Mouse (Mus musculus): ENCODE measurements at regions not wholly inside any gene's neighbourhood (a gene's known extent, or its start where the extent isn't known, plus 50 kb on each side); places are given as distances from the start of the nearest gene placed in this dataset.

GRCm38 (mm10) chr2:17887699-17888098 lies 109.1 kb downstream of the H2al2a start:
- Histone ChIP-seq H3K27me3 (ENCODE audit: control insufficient read depth, insufficient read depth, low read length) (no peaks in the 10 kb centered on the region), H3K4me3 (ENCODE audit: control insufficient read depth in 1 of 2, insufficient read depth in 1 of 2, low read depth in 1 of 2, low read length in 2 of 2) (no peak overlapping the region), H3K4me1 (ENCODE audit: control insufficient read depth in 2 of 2, insufficient read depth in 2 of 2, low read length in 2 of 2) (no peaks in the 10 kb centered on the region), H3K9ac (ENCODE audit: low read length) (no peak overlapping the region), H3K9me3 (ENCODE audit: control insufficient read depth, low read length) (no peaks in the 10 kb centered on the region), H3K27ac (replicated peaks in 1 of 2; ENCODE audit: control insufficient read depth in 1 of 2, insufficient read depth in 1 of 2, low read depth in 2 of 2, low read length in 2 of 2) (no peak overlapping the region), H3K4me2 (ENCODE audit: low read length) (no peak overlapping the region), H3K36me3 (ENCODE audit: control insufficient read depth, insufficient read depth, low read length) (no peaks in the 10 kb centered on the region)
- WGBS: 66% methylated on average over 3 of the region's 3 CpGs
- no peak for ATAC-seq (ENCODE audit: insufficient number of reproducible peaks, insufficient read depth, low FRiP score, low read depth)

- 73% methylated on average over 12 of the region's 12 CpGs for WGBS
- no peak overlapping the region for H3K4me3 ChIP-seq (ENCODE audit: control insufficient read depth in 1 of 2, insufficient read depth in 1 of 2, low read depth in 1 of 2, low read length in 2 of 2)
- H3K36me3 ChIP-seq (ENCODE audit: control insufficient read depth, insufficient read depth, low read length): no peaks in the 10 kb centered on the region
- H3K4me2 ChIP-seq (ENCODE audit: low read length): no peak overlapping the region
- H3K4me1 ChIP-seq (ENCODE audit: control insufficient read depth in 2 of 2, insufficient read depth in 2 of 2, low read length in 2 of 2): peaks cover 5 to 10% of the 10 kb centered on the region in 2 experiments; a peak in 3 of 4 replicates
- ATAC-seq (ENCODE audit: insufficient number of reproducible peaks, insufficient read depth, low FRiP score, low read depth): no peak
- no peaks in the 10 kb centered on the region for H3K27me3 ChIP-seq (ENCODE audit: control insufficient read depth, insufficient read depth, low read length)
- no peak overlapping the region for H3K9ac ChIP-seq (ENCODE audit: low read length)
- H3K9me3 ChIP-seq (ENCODE audit: control insufficient read depth, low read length): no peaks in the 10 kb centered on the region
- no peak overlapping the region for H3K27ac ChIP-seq (replicated peaks in 1 of 2; ENCODE audit: control insufficient read depth in 1 of 2, insufficient read depth in 1 of 2, low read depth in 2 of 2, low read length in 2 of 2)
Measured at GRCm38 (mm10) chr2:17882389-17882788, 114.4 kb downstream of the H2al2a start.

GRCm38 (mm10) chr2:17880800-17881717 lies 115.7 kb downstream of the H2al2a start:
- peaks cover 8 to 10% of the 10 kb centered on the region in 2 experiments; a peak in 3 of 4 replicates for H3K4me1 ChIP-seq (ENCODE audit: control insufficient read depth in 2 of 2, insufficient read depth in 2 of 2, low read length in 2 of 2)
- no peak overlapping the region for H3K4me3 ChIP-seq (ENCODE audit: control insufficient read depth in 1 of 2, insufficient read depth in 1 of 2, low read depth in 1 of 2, low read length in 2 of 2)
- WGBS: 40% methylated on average over 11 of the region's 11 CpGs
- H3K27ac ChIP-seq (replicated peaks in 1 of 2; ENCODE audit: control insufficient read depth in 1 of 2, insufficient read depth in 1 of 2, low read depth in 2 of 2, low read length in 2 of 2): peak overlapping the region; percentile 30 to 56
- ATAC-seq (ENCODE audit: insufficient number of reproducible peaks, insufficient read depth, low FRiP score, low read depth): no peak
- H3K36me3 ChIP-seq (ENCODE audit: control insufficient read depth, insufficient read depth, low read length): no peaks in the 10 kb centered on the region
- H3K27me3 ChIP-seq (ENCODE audit: control insufficient read depth, insufficient read depth, low read length): no peaks in the 10 kb centered on the region
- H3K4me2 ChIP-seq (ENCODE audit: low read length): no peak overlapping the region
- H3K9me3 ChIP-seq (ENCODE audit: control insufficient read depth, low read length): no peaks in the 10 kb centered on the region
- no peak overlapping the region for H3K9ac ChIP-seq (ENCODE audit: low read length)

- H3K27me3 ChIP-seq (ENCODE audit: control insufficient read depth, insufficient read depth, low read length): no peaks in the 10 kb centered on the region
- no peak overlapping the region for H3K27ac ChIP-seq (replicated peaks in 1 of 2; ENCODE audit: control insufficient read depth in 1 of 2, insufficient read depth in 1 of 2, low read depth in 2 of 2, low read length in 2 of 2)
- 93% methylated on average over 1 of the region's 1 CpGs for WGBS
- no peaks in the 10 kb centered on the region for H3K9me3 ChIP-seq (ENCODE audit: control insufficient read depth, low read length)
- no peak overlapping the region for H3K4me3 ChIP-seq (ENCODE audit: control insufficient read depth in 1 of 2, insufficient read depth in 1 of 2, low read depth in 1 of 2, low read length in 2 of 2)
- H3K4me2 ChIP-seq (ENCODE audit: low read length): no peak overlapping the region
- H3K36me3 ChIP-seq (ENCODE audit: control insufficient read depth, insufficient read depth, low read length): no peaks in the 10 kb centered on the region
- peaks cover 8 to 10% of the 10 kb centered on the region in 2 experiments; a peak in 3 of 4 replicates for H3K4me1 ChIP-seq (ENCODE audit: control insufficient read depth in 2 of 2, insufficient read depth in 2 of 2, low read length in 2 of 2)
- H3K9ac ChIP-seq (ENCODE audit: low read length): no peak overlapping the region
- ATAC-seq (ENCODE audit: insufficient number of reproducible peaks, insufficient read depth, low FRiP score, low read depth): no peak
Measured at GRCm38 (mm10) chr2:17877901-17878300, 118.9 kb downstream of the H2al2a start.

- no peak overlapping the region for H3K9ac ChIP-seq (ENCODE audit: low read length)
- H3K36me3 ChIP-seq (ENCODE audit: control insufficient read depth, insufficient read depth, low read length): no peaks in the 10 kb centered on the region
- no peaks in the 10 kb centered on the region for H3K9me3 ChIP-seq (ENCODE audit: control insufficient read depth, low read length)
- H3K27ac ChIP-seq (replicated peaks in 1 of 2; ENCODE audit: control insufficient read depth in 1 of 2, insufficient read depth in 1 of 2, low read depth in 2 of 2, low read length in 2 of 2): no peak overlapping the region
- peaks cover 8 to 10% of the 10 kb centered on the region in 2 experiments; a peak in 3 of 4 replicates for H3K4me1 ChIP-seq (ENCODE audit: control insufficient read depth in 2 of 2, insufficient read depth in 2 of 2, low read length in 2 of 2)
- no peak for ATAC-seq (ENCODE audit: insufficient number of reproducible peaks, insufficient read depth, low FRiP score, low read depth)
- H3K4me2 ChIP-seq (ENCODE audit: low read length): no peak overlapping the region
- no peak overlapping the region for H3K4me3 ChIP-seq (ENCODE audit: control insufficient read depth in 1 of 2, insufficient read depth in 1 of 2, low read depth in 1 of 2, low read length in 2 of 2)
- 88% methylated on average over 3 of the region's 3 CpGs for WGBS
- H3K27me3 ChIP-seq (ENCODE audit: control insufficient read depth, insufficient read depth, low read length): no peaks in the 10 kb centered on the region
Measured at GRCm38 (mm10) chr2:17876942-17877341, 119.8 kb downstream of the H2al2a start.

- H3K4me2 ChIP-seq (ENCODE audit: low read length): no peak overlapping the region
- no peak overlapping the region for H3K27ac ChIP-seq (replicated peaks in 1 of 2; ENCODE audit: control insufficient read depth in 1 of 2, insufficient read depth in 1 of 2, low read depth in 2 of 2, low read length in 2 of 2)
- ATAC-seq (ENCODE audit: insufficient number of reproducible peaks, insufficient read depth, low FRiP score, low read depth): no peak
- H3K27me3 ChIP-seq (ENCODE audit: control insufficient read depth, insufficient read depth, low read length): no peaks in the 10 kb centered on the region
- no peak overlapping the region for H3K9ac ChIP-seq (ENCODE audit: low read length)
- H3K9me3 ChIP-seq (ENCODE audit: control insufficient read depth, low read length): no peaks in the 10 kb centered on the region
- peaks cover 5 to 8% of the 10 kb centered on the region in 2 experiments; a peak in 3 of 4 replicates for H3K4me1 ChIP-seq (ENCODE audit: control insufficient read depth in 2 of 2, insufficient read depth in 2 of 2, low read length in 2 of 2)
- no peaks in the 10 kb centered on the region for H3K36me3 ChIP-seq (ENCODE audit: control insufficient read depth, insufficient read depth, low read length)
- WGBS: 61% methylated on average over 9 of the region's 9 CpGs
- H3K4me3 ChIP-seq (ENCODE audit: control insufficient read depth in 1 of 2, insufficient read depth in 1 of 2, low read depth in 1 of 2, low read length in 2 of 2): no peak overlapping the region
Measured at GRCm38 (mm10) chr2:17876155-17876554, 120.6 kb downstream of the H2al2a start.

GRCm38 (mm10) chr2:17870562-17870961 lies 126.2 kb downstream of the H2al2a start:
- no peaks in the 10 kb centered on the region for H3K9me3 ChIP-seq (ENCODE audit: control insufficient read depth, low read length)
- H3K27ac ChIP-seq (replicated peaks in 1 of 2; ENCODE audit: control insufficient read depth in 1 of 2, insufficient read depth in 1 of 2, low read depth in 2 of 2, low read length in 2 of 2): no peak overlapping the region
- no peak overlapping the region for H3K4me2 ChIP-seq (ENCODE audit: low read length)
- H3K36me3 ChIP-seq (ENCODE audit: control insufficient read depth, insufficient read depth, low read length): no peaks in the 10 kb centered on the region
- H3K9ac ChIP-seq (ENCODE audit: low read length): no peak overlapping the region
- no peak for ATAC-seq (ENCODE audit: insufficient number of reproducible peaks, insufficient read depth, low FRiP score, low read depth)
- peaks cover 0 to 5% of the 10 kb centered on the region in 2 experiments; a peak in 2 of 4 replicates for H3K4me1 ChIP-seq (ENCODE audit: control insufficient read depth in 2 of 2, insufficient read depth in 2 of 2, low read length in 2 of 2)
- H3K27me3 ChIP-seq (ENCODE audit: control insufficient read depth, insufficient read depth, low read length): no peaks in the 10 kb centered on the region
- 53% methylated on average over 2 of the region's 2 CpGs for WGBS
- no peak overlapping the region for H3K4me3 ChIP-seq (ENCODE audit: control insufficient read depth in 1 of 2, insufficient read depth in 1 of 2, low read depth in 1 of 2, low read length in 2 of 2)

Measured in heart, embryonic 14.5 days (tissue).